Mouse (Mus musculus): ENCODE data around the gene Gm20479. TPM values are rescaled to one million over a fixed set of nuclear protein-coding genes. Genes with fewer than 3 reads are reported as not detected.

The Gm20479 gene
- polyA plus RNA-seq (2015; fragmentation: Nextera tagmentation; extraction: Ambion mirVana), result 1.1 TPM in 1 of 2 replicates, not detected in the other

- Histone ChIP-seq H3K27ac (ENCODE audit: low read depth) (peak within 1 kb of the TSS; percentile 85), H3K27me3 (ENCODE audit: insufficient read depth, low read length) (peaks cover 1% of the 10 kb centered on the region), H3K36me3 (replicated peaks; ENCODE audit: insufficient read depth, low read length) (no peaks in the 10 kb centered on the region), H3K4me3 (ENCODE audit: low read depth, low read length) (peak within 1 kb of the TSS; percentile 75), H3K4me1 (ENCODE audit: insufficient read depth) (peaks cover 32% of the 10 kb centered on the region), H3K9me3 (ENCODE audit: low read length) (no peaks in the 10 kb centered on the region), H3K4me2 (ENCODE audit: low read depth, low read length) (peak within 1 kb of the TSS; percentile 86), H3K9ac (replicated peaks) (peak within 1 kb of the TSS; percentile 65)
- 4% methylated on average over 27 of the region's 27 CpGs for WGBS (ENCODE audit: insufficient replicate concordance)
- ATAC-seq, result no peak
- no peak for DNase-seq
- TF ChIP-seq EP300 (IDR thresholded peaks at IDR 0.05; ENCODE audit: low read depth), result no peak
- peak; percentile 21 for TF ChIP-seq CTCF (IDR thresholded peaks at IDR 0.05; ENCODE audit: low read depth)
These were observed at the start of gene Gm20479 for GRCm38 (mm10) chr7:27356861-27357594. Gene Gm20479, minus strand, starts transcription at chr7:27357419.

- Histone ChIP-seq H3K4me1 (ENCODE audit: insufficient read depth) (peaks cover 8% of the 10 kb centered on the region), H3K9me3 (ENCODE audit: low read length) (no peaks in the 10 kb centered on the region), H3K27me3 (ENCODE audit: insufficient read depth, low read length) (peaks cover 78% of the 10 kb centered on the region), H3K9ac (replicated peaks) (no peak overlapping the region), H3K27ac (ENCODE audit: low read depth) (no peak overlapping the region), H3K4me2 (ENCODE audit: low read depth, low read length) (no peak overlapping the region), H3K4me3 (ENCODE audit: low read depth, low read length) (no peak overlapping the region), H3K36me3 (replicated peaks; ENCODE audit: insufficient read depth, low read length) (no peaks in the 10 kb centered on the region)
- TF ChIP-seq EP300 (IDR thresholded peaks at IDR 0.05; ENCODE audit: low read depth), result no peak
- peak; percentile 53 for TF ChIP-seq CTCF (IDR thresholded peaks at IDR 0.05; ENCODE audit: low read depth)
- WGBS (ENCODE audit: insufficient replicate concordance), result 74% methylated on average over 7 of the region's 7 CpGs
- no peak for DNase-seq
- ATAC-seq, result no peak
These were observed 49.3 kb upstream of the Gm20479 start for GRCm38 (mm10) chr7:27406481-27406880.

GRCm38 (mm10) chr7:27404203-27404942 is 47.2 kb upstream of the Gm20479 start:
- no peak for TF ChIP-seq EP300 (IDR thresholded peaks at IDR 0.05; ENCODE audit: low read depth)
- no peak for TF ChIP-seq CTCF (IDR thresholded peaks at IDR 0.05; ENCODE audit: low read depth)
- 10% methylated on average over 62 of the region's 81 CpGs for WGBS (ENCODE audit: insufficient replicate concordance)
- Histone ChIP-seq H3K4me3 (ENCODE audit: low read depth, low read length) (no peak overlapping the region), H3K9ac (replicated peaks) (no peak overlapping the region), H3K36me3 (replicated peaks; ENCODE audit: insufficient read depth, low read length) (no peaks in the 10 kb centered on the region), H3K9me3 (ENCODE audit: low read length) (no peaks in the 10 kb centered on the region), H3K4me2 (ENCODE audit: low read depth, low read length) (no peak overlapping the region), H3K27ac (ENCODE audit: low read depth) (no peak overlapping the region), H3K27me3 (ENCODE audit: insufficient read depth, low read length) (peaks cover 72% of the 10 kb centered on the region), H3K4me1 (ENCODE audit: insufficient read depth) (peaks cover 8% of the 10 kb centered on the region)
- no peak for ATAC-seq
- DNase-seq, result no peak

GRCm38 (mm10) chr7:27402675-27403074 is 45.5 kb upstream of the Gm20479 start:
- peaks cover 68% of the 10 kb centered on the region for H3K27me3 ChIP-seq (ENCODE audit: insufficient read depth, low read length)
- 10% methylated on average over 16 of the region's 16 CpGs for WGBS (ENCODE audit: insufficient replicate concordance)
- ATAC-seq (no peak), DNase-seq (peak; percentile 74)
- no peak overlapping the region for H3K9ac ChIP-seq (replicated peaks)
- no peak overlapping the region for H3K4me3 ChIP-seq (ENCODE audit: low read depth, low read length)
- H3K4me2 ChIP-seq (ENCODE audit: low read depth, low read length), result no peak overlapping the region
- TF ChIP-seq CTCF (IDR thresholded peaks at IDR 0.05; ENCODE audit: low read depth) (peak; percentile 82), EP300 (IDR thresholded peaks at IDR 0.05; ENCODE audit: low read depth) (no peak)
- no peaks in the 10 kb centered on the region for H3K4me1 ChIP-seq (ENCODE audit: insufficient read depth)
- no peaks in the 10 kb centered on the region for H3K9me3 ChIP-seq (ENCODE audit: low read length)
- no peak overlapping the region for H3K27ac ChIP-seq (ENCODE audit: low read depth)
- no peaks in the 10 kb centered on the region for H3K36me3 ChIP-seq (replicated peaks; ENCODE audit: insufficient read depth, low read length)

GRCm38 (mm10) chr7:27400545-27400944 is 43.3 kb upstream of the Gm20479 start:
- H3K4me2 ChIP-seq (ENCODE audit: low read depth, low read length), result no peak overlapping the region
- no peak for ATAC-seq
- peaks cover 5% of the 10 kb centered on the region; the same call in 1 of the 2 replicates for H3K4me1 ChIP-seq (ENCODE audit: insufficient read depth)
- no peak overlapping the region for H3K27ac ChIP-seq (ENCODE audit: low read depth)
- TF ChIP-seq EP300 (IDR thresholded peaks at IDR 0.05; ENCODE audit: low read depth) (no peak), CTCF (IDR thresholded peaks at IDR 0.05; ENCODE audit: low read depth) (no peak)
- H3K9me3 ChIP-seq (ENCODE audit: low read length), result no peaks in the 10 kb centered on the region
- H3K27me3 ChIP-seq (ENCODE audit: insufficient read depth, low read length), result peaks cover 68% of the 10 kb centered on the region
- no peak overlapping the region for H3K4me3 ChIP-seq (ENCODE audit: low read depth, low read length)
- WGBS (ENCODE audit: insufficient replicate concordance), result 68% methylated on average over 7 of the region's 7 CpGs
- no peaks in the 10 kb centered on the region for H3K36me3 ChIP-seq (replicated peaks; ENCODE audit: insufficient read depth, low read length)
- no peak overlapping the region for H3K9ac ChIP-seq (replicated peaks)
- DNase-seq, result no peak

Data from liver, postnatal 0 days (tissue).